Mouse (Mus musculus) CH12.LX (cell line): Measurements from ENCODE around the gene Rps29. TPM values are rescaled to one million over a fixed set of nuclear protein-coding genes. Genes with fewer than 3 reads are reported as not detected.
"Not testable (repeated sequence)": the region's sequence is repeated elsewhere in the genome, so short reads cannot be mapped to it uniquely, and the experiment has no call there.

Source experiments
- DNase-seq: peaks from one replicate; pipeline ENCODE4 v3.0.0-alpha.2; 2013; ENCODE audit errors: extremely low read depth
- H3K27ac ChIP-seq: 2 replicates; pipeline ENCODE4 v1.5.1; 2012; ENCODE audit warnings: low read depth, mild to moderate bottlenecking, control low read depth, moderate library complexity; ENCODE audit not compliant: insufficient read depth
- H3K27me3 ChIP-seq: replicated peaks from 2 replicates; pipeline ENCODE3; 2012; ENCODE audit warnings: inconsistent platforms
- H3K36me3 ChIP-seq, 2 experiments: replicated peaks in 1 of 2; 2 replicates each; pipeline versions ENCODE3 to v1.6.1; 2012; ENCODE audit warnings: inconsistent platforms in 1 of 2, low read length in 1 of 2, mild to moderate bottlenecking in 1 of 2, mixed read lengths in 1 of 2, moderate library complexity in 1 of 2; ENCODE audit not compliant: control insufficient read depth in 1 of 2, insufficient read depth in 1 of 2
- H3K4me1 ChIP-seq, 2 experiments: 2 replicates each; pipeline ENCODE4 v1.6.1; 2012; ENCODE audit warnings: inconsistent platforms in 1 of 2, moderate library complexity in 1 of 2; ENCODE audit not compliant: insufficient read depth in 2 of 2, control insufficient read depth in 1 of 2
- H3K4me2 ChIP-seq: 2 replicates; pipeline ENCODE4 v1.6.1; 2012; ENCODE audit warnings: low read depth, mild to moderate bottlenecking, control low read depth; ENCODE audit not compliant: poor library complexity, insufficient read depth, severe bottlenecking
- H3K4me3 ChIP-seq, 3 experiments: fragments of 150-350 bp in 1 of 3; sonication (generic) in 1 of 3; replicated peaks in 1 of 3; 2 replicates each; pipeline versions ENCODE3 to v1.5.1; 2011 to 2012; ENCODE audit warnings: low read depth in 2 of 3, low read length in 2 of 3, mild to moderate bottlenecking in 2 of 3, moderate library complexity in 2 of 3, control low read depth in 1 of 3, improper control_type of control experiment in 1 of 3, inconsistent platforms in 1 of 3, mixed read lengths in 1 of 3; ENCODE audit not compliant: poor library complexity in 1 of 3
- H3K79me2 ChIP-seq: replicated peaks from 2 replicates; pipeline ENCODE4 v1.6.1; 2012; ENCODE audit warnings: mild to moderate bottlenecking, moderate library complexity; ENCODE audit not compliant: control insufficient read depth, poor library complexity, insufficient read depth, severe bottlenecking; ENCODE audit errors: extremely low read depth
- H3K9ac ChIP-seq: 2 replicates; pipeline ENCODE4 v1.6.1; 2012; ENCODE audit warnings: low read depth, mild to moderate bottlenecking, control low read depth, moderate library complexity; ENCODE audit not compliant: insufficient read depth
- H3K9me3 ChIP-seq: replicated peaks from 2 replicates; pipeline ENCODE3; 2012; ENCODE audit warnings: low read length, inconsistent platforms, mixed read lengths
- BHLHE40 ChIP-seq: IDR thresholded peaks from 2 replicates; pipeline ENCODE4 v1.6.1; 2011; ENCODE audit warnings: mild to moderate bottlenecking, low read depth, low read length, improper control_type of control experiment
- CHD2 ChIP-seq: IDR thresholded peaks from 2 replicates; pipeline ENCODE4 v1.6.1; 2011; ENCODE audit warnings: low read length, improper control_type of control experiment
- CTCF ChIP-seq, 2 experiments: IDR thresholded peaks in 1 of 2; conservative IDR thresholded peaks in 1 of 2; 2 replicates each; pipeline ENCODE4 v1.5.1; 2011 to 2012; ENCODE audit warnings: low read depth in 2 of 2, low read length in 2 of 2, improper control_type of control experiment in 1 of 2, inconsistent platforms in 1 of 2, mild to moderate bottlenecking in 1 of 2, moderate library complexity in 1 of 2
- ELF1 ChIP-seq: IDR thresholded peaks from 2 replicates; pipeline ENCODE4 v1.6.1; 2014; ENCODE audit warnings: low read depth, mild to moderate bottlenecking, inconsistent platforms, low read length, improper control_type of control experiment
- HCFC1 ChIP-seq: IDR thresholded peaks from 2 replicates; pipeline ENCODE4 v1.6.1; 2012; ENCODE audit warnings: low read depth, mild to moderate bottlenecking, inconsistent platforms, low read length, improper control_type of control experiment
- JUND ChIP-seq: conservative IDR thresholded peaks from 2 replicates; pipeline ENCODE4 v1.6.1; 2011; ENCODE audit warnings: low read depth, low read length, improper control_type of control experiment
- KAT2A ChIP-seq: IDR thresholded peaks from 2 replicates; pipeline ENCODE4 v1.6.1; 2012; ENCODE audit warnings: low read length, improper control_type of control experiment, inconsistent platforms; ENCODE audit not compliant: insufficient replicate concordance
- MAFK ChIP-seq: IDR thresholded peaks from 2 replicates; pipeline ENCODE4 v1.6.1; 2011; ENCODE audit warnings: low read length, improper control_type of control experiment; ENCODE audit not compliant: insufficient replicate concordance
- MAX ChIP-seq: IDR thresholded peaks from 2 replicates; pipeline ENCODE4 v1.6.1; 2011; ENCODE audit warnings: low read length, improper control_type of control experiment
- MEF2A ChIP-seq: IDR thresholded peaks from 2 replicates; pipeline ENCODE4 v1.6.1; 2014; ENCODE audit warnings: low read depth, mild to moderate bottlenecking, inconsistent platforms, low read length, improper control_type of control experiment, borderline replicate concordance
- MYC ChIP-seq: IDR thresholded peaks from 2 replicates; pipeline ENCODE4 v1.6.1; 2011; ENCODE audit warnings: low read depth, mild to moderate bottlenecking, improper control_type of control experiment, low read length
- NELFE ChIP-seq: IDR thresholded peaks from 2 replicates; pipeline ENCODE4 v1.6.1; 2011; ENCODE audit warnings: low read depth, low read length, improper control_type of control experiment
- NRF1 ChIP-seq: IDR thresholded peaks from 2 replicates; pipeline ENCODE4 v1.6.1; 2014; ENCODE audit warnings: low read depth, mild to moderate bottlenecking, inconsistent platforms, low read length, improper control_type of control experiment, moderate library complexity
- POLR2A ChIP-seq: IDR thresholded peaks from 2 replicates; pipeline ENCODE4 v1.6.1; 2011; ENCODE audit warnings: low read depth, mild to moderate bottlenecking, improper control_type of control experiment, low read length
- POLR2AphosphoS2 ChIP-seq: IDR thresholded peaks from 2 replicates; pipeline ENCODE4 v1.6.1; 2011; ENCODE audit warnings: low read depth, low read length, improper control_type of control experiment
- RAD21 ChIP-seq: IDR thresholded peaks from 2 replicates; pipeline ENCODE4 v1.6.1; 2011; ENCODE audit warnings: low read depth, mild to moderate bottlenecking, low read length, improper control_type of control experiment, moderate library complexity
- SIN3A ChIP-seq: IDR thresholded peaks from 2 replicates; pipeline ENCODE4 v1.6.1; 2012; ENCODE audit warnings: low read length, improper control_type of control experiment, inconsistent platforms
- TBP ChIP-seq: conservative IDR thresholded peaks from 2 replicates; pipeline ENCODE4 v1.6.1; 2011; ENCODE audit warnings: low read depth, low read length, improper control_type of control experiment
- TCF12 ChIP-seq: IDR thresholded peaks from 2 replicates; pipeline ENCODE4 v1.6.1; 2014; ENCODE audit warnings: low read depth, mild to moderate bottlenecking, inconsistent platforms, low read length, improper control_type of control experiment
- UBTF ChIP-seq: IDR thresholded peaks from 2 replicates; pipeline ENCODE4 v1.6.1; 2012; ENCODE audit warnings: low read depth, mild to moderate bottlenecking, inconsistent platforms, low read length, improper control_type of control experiment, moderate library complexity
- ZMIZ1 ChIP-seq: IDR thresholded peaks from 2 replicates; pipeline ENCODE4 v1.6.1; 2012; ENCODE audit warnings: low read depth, mild to moderate bottlenecking, inconsistent platforms, low read length, improper control_type of control experiment
- dilution Hi-C: fragments of 300-500 bp; cut with MboI; formaldehyde crosslinking; loops from 2 replicates; pipeline ENCODE4 v1.14.3; 2020; ENCODE audit warnings: low sequenced_read_pairs; ENCODE audit not compliant: extremely low pct_unique_long_range_greater_than_20kb, extremely low pct_ligation_motif_present
- in situ Hi-C: fragments of 300-500 bp; cut with MboI; formaldehyde crosslinking; loops from 3 replicates; pipeline ENCODE4 v1.14.3; 2019; ENCODE audit warnings: low sequenced_read_pairs, low pct_ligation_motif_present, low pct_unique_long_range_greater_than_20kb, mixed read lengths
- polyA plus RNA-seq: library from polyadenylated mRNA; unstranded; fragments of >175 nt; gene quantifications from 2 replicates; pipeline ENCODE4 v1.2.1, GENCODE M21; 2012; ENCODE audit warnings: low read depth; ENCODE audit not compliant: insufficient read length
- total RNA-seq, 2 experiments: library from RNA; depleted of rRNA; stranded (reverse); fragments of 300-350 nt in 1 of 2; fragments of >200 nt in 1 of 2; gene quantifications; 2 replicates each; pipeline ENCODE4 v1.2.3; 2012 to 2014

Rps29 gene
- total RNA-seq (2012; rRNA removed): 5,149 and 5,532 TPM in 2 replicates
- 460 and 635 TPM in 2 replicates for total RNA-seq (2014; rRNA removed)
- 1,193 and 1,316 TPM in 2 replicates for polyA plus RNA-seq

DNA sequence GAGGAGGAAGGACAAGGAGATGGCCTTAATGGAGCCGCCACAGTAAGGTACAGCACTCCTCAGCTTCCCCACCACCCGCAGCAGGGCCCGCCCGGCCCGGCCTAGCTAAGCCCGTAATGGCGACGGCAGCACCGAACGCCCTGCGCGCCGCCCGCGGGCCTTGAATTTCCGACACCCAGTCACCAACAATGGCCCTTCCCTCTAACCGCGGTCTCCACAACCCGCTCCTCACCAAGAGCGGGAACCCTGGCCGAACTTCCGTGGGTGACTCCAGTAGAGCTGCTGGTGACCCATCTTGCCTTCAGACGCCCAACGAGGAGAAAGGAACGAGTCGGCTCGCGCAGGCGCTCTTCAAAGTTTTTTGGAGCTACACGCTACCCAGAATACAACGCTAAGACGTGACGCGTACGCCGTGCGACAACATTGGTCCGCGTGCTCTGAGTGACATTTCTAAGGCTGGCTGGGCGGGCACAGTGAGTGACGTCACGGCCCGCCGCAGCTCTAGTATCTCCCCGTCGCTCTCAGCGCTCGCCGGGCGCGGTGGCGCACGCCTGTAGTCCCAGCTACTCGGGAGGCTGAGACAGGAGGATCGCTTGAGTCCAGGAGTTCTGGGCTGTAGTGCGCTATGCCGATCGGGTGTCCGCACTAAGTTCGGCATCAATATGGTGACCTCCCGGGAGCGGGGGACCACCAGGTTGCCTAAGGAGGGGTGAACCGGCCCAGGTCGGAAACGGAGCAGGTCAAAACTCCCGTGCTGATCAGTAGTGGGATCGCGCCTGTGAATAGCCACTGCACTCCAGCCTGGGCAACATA, at the start of gene Rps29:
Rps29 (minus strand) TSS at position 422 of the 813 bp plus-strand sequence.
- H3K9me3 ChIP-seq, in situ Hi-C loops, H3K27me3 ChIP-seq, H3K4me1 ChIP-seq, dilution Hi-C loops: not testable (repeated sequence)
- Histone ChIP-seq H3K36me3 (peaks cover 19 to 27% of the 10 kb centered on the region in 2 experiments), H3K79me2 (peaks cover 16% of the 10 kb centered on the region), H3K4me2 (peak within 1 kb of the TSS; percentile 99), H3K9ac (peak within 1 kb of the TSS; percentile 84), H3K27ac (peak within 1 kb of the TSS; percentile 88), H3K4me3 (peak within 1 kb of the TSS; percentile 87 to 99 (median 95))
- DNase-seq: peak; percentile 99
- TF ChIP-seq POLR2AphosphoS2: peak; percentile 83; the same call in 1 of the 2 replicates
- TF ChIP-seq ELF1: peak; percentile 91
- peak; percentile 83 for TF ChIP-seq NRF1
- peak; percentile 89 for TF ChIP-seq ZMIZ1
- TF ChIP-seq CHD2: 0 out of 2 replicates have a peak, but pooled peaks have one; percentile 28
- peak; percentile 98 for TF ChIP-seq POLR2A
- TF ChIP-seq MEF2A: 0 out of 2 replicates have a peak, but pooled peaks have one; percentile 49
- TF ChIP-seq KAT2A: peak; percentile 85
- TF ChIP-seq TBP: peak; percentile 96
- TF ChIP-seq HCFC1: peak; percentile 83
- peak; percentile 86 for TF ChIP-seq MAFK
- 0 out of 2 replicates have a peak, but pooled peaks have one; percentile 8 for TF ChIP-seq JUND
- TF ChIP-seq NELFE: peak; percentile 98
- TF ChIP-seq UBTF: peak; percentile 38; the same call in 1 of the 2 replicates
- TF ChIP-seq TCF12: peak; percentile 93
- peak; percentile 62 for TF ChIP-seq SIN3A
- peak; percentile 81 for TF ChIP-seq MAX
- TF ChIP-seq MYC: peak; percentile 92
- TF ChIP-seq BHLHE40: peak; percentile 25; the same call in 1 of the 2 replicates

DNA sequence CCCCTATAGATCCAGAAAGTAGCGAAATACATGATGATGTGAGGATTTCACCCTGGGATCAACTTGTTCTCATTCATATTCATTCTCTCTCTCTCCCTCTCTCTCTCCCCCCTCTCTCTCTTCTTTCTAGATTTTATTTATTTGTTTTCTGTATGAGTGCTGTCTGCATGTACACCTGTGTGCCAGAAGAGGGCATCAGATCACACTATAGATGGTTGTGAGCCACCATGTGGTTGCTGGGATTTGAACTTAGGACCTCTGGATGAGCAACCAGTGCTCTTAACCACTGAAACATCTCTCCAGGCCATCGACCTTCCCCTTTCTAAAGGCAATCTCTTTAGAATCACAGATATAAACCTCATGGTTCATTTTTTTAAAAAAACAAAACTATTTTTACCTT, 49.5 kb upstream of the Rps29 start:
- Histone ChIP-seq H3K27ac (no peak overlapping the region), H3K9ac (no peak overlapping the region), H3K9me3 (no peaks in the 10 kb centered on the region), H3K4me2 (no peak overlapping the region), H3K4me1 (peaks cover 2 to 39% of the 10 kb centered on the region in 2 experiments; a peak in 3 of 4 replicates), H3K36me3 (peaks cover 26 to 65% of the 10 kb centered on the region in 2 experiments), H3K27me3 (no peaks in the 10 kb centered on the region), H3K4me3 (no peak overlapping the region), H3K79me2 (no peaks in the 10 kb centered on the region)
- DNase-seq: no peak
- dilution Hi-C loops: no loop called here
- in situ Hi-C loops: loop anchor here (25.0 kb wide), 2 partner anchors 379 to 479 kb away; partner anchors contain the start of genes Sos2 and Vcpkmt
- TF ChIP-seq MYC: 0 out of 2 replicates have a peak, but pooled peaks have one; percentile 40
- peak in 1 of 2 experiments; percentile 52; a peak in 2 of 4 replicates for TF ChIP-seq CTCF (conservative IDR thresholded peaks at IDR 0.05 in 1 of 2, IDR thresholded peaks at IDR 0.05 in 1 of 2; ENCODE audit: low read depth in 2 of 2, low read length in 2 of 2)
- TF ChIP-seq RAD21: peak; percentile 17
- TF ChIP-seq SIN3A: no peak
